Mouse (Mus musculus) cerebellum, adult 9-10 months (tissue): ENCODE data around the gene Spc25.

Experiments
- DNase-seq: peaks from one replicate; pipeline ENCODE4 v3.0.0; 2022

Gene Spc25

GRCm38 (mm10) chr2:69179721-69180120, 26.3 kb downstream of the Spc25 start:
- no peak for DNase-seq

- no peak for DNase-seq
Observed at GRCm38 (mm10) chr2:69175296-69175695, 30.7 kb downstream of the Spc25 start.

- no peak for DNase-seq
Observed at GRCm38 (mm10) chr2:69170395-69171077, 35.5 kb downstream of the Spc25 start.

GRCm38 (mm10) chr2:69158907-69159306, 47.1 kb downstream of the Spc25 start:
- DNase-seq, result no peak

GRCm38 (mm10) chr2:69156283-69156682, 49.7 kb downstream of the Spc25 start:
- DNase-seq, result no peak

- no peak for DNase-seq
Observed at GRCm38 (mm10) chr2:69155861-69156260, 50.1 kb downstream of the Spc25 start.

- no peak for DNase-seq
Observed at GRCm38 (mm10) chr2:69150841-69151240, 55.2 kb downstream of the Spc25 start.

GRCm38 (mm10) chr2:69149154-69149553, 56.8 kb downstream of the Spc25 start:
- DNase-seq, result no peak

- no peak for DNase-seq
Observed at GRCm38 (mm10) chr2:69148691-69149090, 57.3 kb downstream of the Spc25 start.
